Mouse (Mus musculus): ENCODE results near the gene Tenm2. TPM values are rescaled to one million over a fixed set of nuclear protein-coding genes. Genes with fewer than 3 reads are reported as not detected.
A peak's percentile ranks its signal among the peaks of the same experiment; 100 is the strongest.

The Tenm2 gene
- total and polyA plus RNA-seq, 3 experiments = 0.08 to 0.14 (median 0.12) TPM

DNA sequence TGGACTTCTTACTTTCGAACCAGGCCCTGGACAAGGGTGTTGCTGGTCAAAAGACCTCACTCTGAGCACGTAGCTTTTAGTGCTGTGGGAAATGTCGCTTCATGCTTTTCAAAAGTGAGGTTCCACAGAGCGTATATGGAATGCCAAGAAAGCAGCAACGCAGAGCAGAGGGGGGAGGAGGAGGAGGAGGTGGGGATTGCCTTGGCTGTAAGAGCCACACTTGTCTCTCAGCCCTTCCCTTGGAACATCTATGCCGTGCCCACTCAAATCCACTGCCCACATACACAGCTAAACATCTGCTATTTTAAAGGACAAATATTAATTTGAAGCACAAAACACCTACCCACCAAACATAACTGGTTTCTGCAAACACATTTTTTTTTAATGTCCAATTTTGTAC, 544.9 kb downstream of the Tenm2 start:
- intact Hi-C loops (cut with DNase I) = no loop called here
- Histone ChIP-seq H3K4me3 (no peak overlapping the region), H3K27me3 (ENCODE audit: control insufficient read depth, insufficient read depth, low read length) (no peaks in the 10 kb centered on the region), H3K36me3 (ENCODE audit: control insufficient read depth, insufficient read depth, low read length) (no peaks in the 10 kb centered on the region), H3K79me2 (replicated peaks; ENCODE audit: control insufficient read depth, insufficient read depth, low read length) (no peaks in the 10 kb centered on the region), H3K4me1 (ENCODE audit: control insufficient read depth, insufficient read depth, low read length) (no peaks in the 10 kb centered on the region), H3K27ac (no peak overlapping the region), H3K9ac (ENCODE audit: low read depth, low read length) (no peak overlapping the region)
- no peak for DNase-seq
- WGBS = 65% methylated on average over 6 of the region's 6 CpGs
- TF ChIP-seq CTCF (IDR thresholded peaks at IDR 0.05) (no peak), EP300 (IDR thresholded peaks at IDR 0.05; ENCODE audit: insufficient read depth, low read depth, low read length) (no peak), POLR2A (IDR thresholded peaks at IDR 0.05; ENCODE audit: insufficient read depth, low read depth, low read length) (no peak)

DNA sequence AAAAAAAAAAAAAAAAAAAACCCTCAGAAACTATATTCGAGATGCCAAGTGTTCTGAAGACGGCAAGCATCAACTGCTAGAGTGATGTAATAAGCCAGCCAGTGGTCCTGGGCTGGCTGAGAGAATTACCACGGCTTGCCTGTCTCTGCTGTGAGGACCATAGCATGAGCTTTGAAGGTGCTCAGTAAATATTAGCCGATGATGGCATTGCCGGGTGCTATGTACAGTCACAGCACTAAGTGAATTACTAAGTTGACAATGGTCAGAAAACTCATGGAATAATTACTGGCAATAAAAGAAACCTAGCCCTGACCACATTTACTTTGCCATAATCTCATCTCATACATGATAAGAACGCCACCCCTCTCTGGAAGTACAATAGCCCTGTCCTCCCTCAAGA, 549.5 kb downstream of the Tenm2 start:
- H3K27ac ChIP-seq = no peak overlapping the region
- H3K79me2 ChIP-seq (replicated peaks; ENCODE audit: control insufficient read depth, insufficient read depth, low read length) = no peaks in the 10 kb centered on the region
- H3K4me3 ChIP-seq = no peak overlapping the region
- H3K36me3 ChIP-seq (ENCODE audit: control insufficient read depth, insufficient read depth, low read length) = no peaks in the 10 kb centered on the region
- H3K4me1 ChIP-seq (ENCODE audit: control insufficient read depth, insufficient read depth, low read length) = no peaks in the 10 kb centered on the region
- H3K9ac ChIP-seq (ENCODE audit: low read depth, low read length) = no peak overlapping the region
- intact Hi-C loops (cut with DNase I) = no loop called here
- TF ChIP-seq POLR2A (IDR thresholded peaks at IDR 0.05; ENCODE audit: insufficient read depth, low read depth, low read length) (no peak), CTCF (IDR thresholded peaks at IDR 0.05) (no peak), EP300 (IDR thresholded peaks at IDR 0.05; ENCODE audit: insufficient read depth, low read depth, low read length) (no peak)
- DNase-seq = no peak
- WGBS = 61% methylated on average over 6 of the region's 6 CpGs
- H3K27me3 ChIP-seq (ENCODE audit: control insufficient read depth, insufficient read depth, low read length) = no peaks in the 10 kb centered on the region

DNA sequence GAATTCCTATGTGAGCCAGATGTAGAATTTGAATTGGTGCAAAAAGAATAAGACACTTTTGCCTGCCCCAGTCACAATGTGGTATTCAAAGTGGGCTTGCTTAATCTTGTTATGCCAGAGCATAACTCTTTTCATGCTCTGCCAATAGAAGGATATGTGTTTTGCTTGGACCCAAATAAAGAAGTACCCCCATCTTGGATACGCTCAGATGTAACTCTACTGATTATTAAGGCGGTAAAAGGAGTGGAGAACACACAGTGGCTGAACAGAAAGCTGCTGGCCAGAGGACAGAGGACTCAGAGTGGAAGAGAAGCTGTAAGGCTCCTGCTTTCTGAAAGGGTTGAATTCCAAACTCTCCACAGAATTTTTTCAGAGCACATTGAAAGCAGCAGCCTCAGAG, 556.4 kb downstream of the Tenm2 start:
- intact Hi-C loops (cut with DNase I) = no loop called here
- Histone ChIP-seq H3K4me1 (ENCODE audit: control insufficient read depth, insufficient read depth, low read length) (no peaks in the 10 kb centered on the region; the same call in 1 of the 2 replicates), H3K9ac (ENCODE audit: low read depth, low read length) (no peak overlapping the region), H3K4me3 (no peak overlapping the region), H3K27me3 (ENCODE audit: control insufficient read depth, insufficient read depth, low read length) (peaks cover 1% of the 10 kb centered on the region), H3K27ac (no peak overlapping the region), H3K79me2 (replicated peaks; ENCODE audit: control insufficient read depth, insufficient read depth, low read length) (no peaks in the 10 kb centered on the region), H3K36me3 (ENCODE audit: control insufficient read depth, insufficient read depth, low read length) (no peaks in the 10 kb centered on the region)
- no peak for TF ChIP-seq POLR2A (IDR thresholded peaks at IDR 0.05; ENCODE audit: insufficient read depth, low read depth, low read length)
- no peak for TF ChIP-seq EP300 (IDR thresholded peaks at IDR 0.05; ENCODE audit: insufficient read depth, low read depth, low read length)
- TF ChIP-seq CTCF (IDR thresholded peaks at IDR 0.05) = no peak
- no peak for DNase-seq
- 79% methylated on average over 2 of the region's 2 CpGs for WGBS

DNA sequence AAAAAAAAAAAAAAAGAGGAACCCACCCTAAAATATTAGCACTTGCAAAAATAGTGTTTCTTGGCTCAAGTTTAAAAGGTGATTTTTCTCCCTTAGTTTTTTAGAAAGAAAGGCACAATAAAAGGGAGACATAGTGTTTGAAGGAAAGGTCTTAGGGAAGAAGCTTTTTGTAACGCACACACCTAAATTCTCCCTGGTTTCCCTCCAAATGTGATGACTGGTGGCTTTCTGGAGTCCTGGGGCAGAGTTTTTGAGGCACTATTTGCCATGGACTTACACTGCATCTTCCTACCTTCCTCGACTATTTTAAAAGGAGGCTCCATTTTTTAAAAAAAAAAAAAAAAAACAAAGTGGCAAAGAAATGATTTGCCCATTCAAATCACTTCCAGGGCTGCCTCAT, 557.2 kb downstream of the Tenm2 start:
- TF ChIP-seq CTCF (IDR thresholded peaks at IDR 0.05) (no peak), POLR2A (IDR thresholded peaks at IDR 0.05; ENCODE audit: insufficient read depth, low read depth, low read length) (no peak), EP300 (IDR thresholded peaks at IDR 0.05; ENCODE audit: insufficient read depth, low read depth, low read length) (no peak)
- no peak overlapping the region for H3K9ac ChIP-seq (ENCODE audit: low read depth, low read length)

DNA sequence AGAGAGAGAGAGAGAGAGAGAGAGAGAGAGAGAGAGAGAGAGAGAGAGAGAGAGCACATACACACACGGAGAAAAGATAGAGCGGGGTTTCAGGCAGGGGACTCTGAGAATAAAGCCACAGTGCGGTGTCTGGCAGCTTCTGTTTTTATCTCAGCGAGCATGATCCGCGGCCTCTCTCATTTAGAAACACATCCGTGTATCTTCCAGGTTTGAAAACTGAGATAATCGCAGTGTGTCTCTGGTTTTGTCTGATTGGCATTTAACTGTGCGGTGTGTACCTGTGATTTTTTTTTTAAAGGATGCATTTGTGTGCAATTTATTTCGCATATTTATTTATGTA, 557.7 kb downstream of the Tenm2 start:
- Histone ChIP-seq H3K4me1 (ENCODE audit: control insufficient read depth, insufficient read depth, low read length) (no peaks in the 10 kb centered on the region; the same call in 1 of the 2 replicates), H3K79me2 (replicated peaks; ENCODE audit: control insufficient read depth, insufficient read depth, low read length) (no peaks in the 10 kb centered on the region), H3K36me3 (ENCODE audit: control insufficient read depth, insufficient read depth, low read length) (no peaks in the 10 kb centered on the region), H3K4me3 (no peak overlapping the region), H3K27me3 (ENCODE audit: control insufficient read depth, insufficient read depth, low read length) (peaks cover 1% of the 10 kb centered on the region), H3K9ac (ENCODE audit: low read depth, low read length) (no peak overlapping the region), H3K27ac (no peak overlapping the region)
- intact Hi-C loops (cut with DNase I) = no loop called here
- WGBS = 10% methylated on average over 10 of the region's 10 CpGs
- TF ChIP-seq EP300 (IDR thresholded peaks at IDR 0.05; ENCODE audit: insufficient read depth, low read depth, low read length) = no peak
- TF ChIP-seq POLR2A (IDR thresholded peaks at IDR 0.05; ENCODE audit: insufficient read depth, low read depth, low read length) = no peak
- TF ChIP-seq CTCF (IDR thresholded peaks at IDR 0.05) = no peak
- DNase-seq = no peak

More for the DNA sequence above, 557.2 kb downstream of the Tenm2 start:
- Histone ChIP-seq H3K4me3 (no peak overlapping the region), H3K27ac (no peak overlapping the region), H3K4me1 (ENCODE audit: control insufficient read depth, insufficient read depth, low read length) (no peaks in the 10 kb centered on the region; the same call in 1 of the 2 replicates), H3K79me2 (replicated peaks; ENCODE audit: control insufficient read depth, insufficient read depth, low read length) (no peaks in the 10 kb centered on the region), H3K36me3 (ENCODE audit: control insufficient read depth, insufficient read depth, low read length) (no peaks in the 10 kb centered on the region), H3K27me3 (ENCODE audit: control insufficient read depth, insufficient read depth, low read length) (peaks cover 1% of the 10 kb centered on the region)
- 61% methylated on average over 2 of the region's 2 CpGs for WGBS
- no peak for DNase-seq
- intact Hi-C loops (cut with DNase I) = no loop called here

DNA sequence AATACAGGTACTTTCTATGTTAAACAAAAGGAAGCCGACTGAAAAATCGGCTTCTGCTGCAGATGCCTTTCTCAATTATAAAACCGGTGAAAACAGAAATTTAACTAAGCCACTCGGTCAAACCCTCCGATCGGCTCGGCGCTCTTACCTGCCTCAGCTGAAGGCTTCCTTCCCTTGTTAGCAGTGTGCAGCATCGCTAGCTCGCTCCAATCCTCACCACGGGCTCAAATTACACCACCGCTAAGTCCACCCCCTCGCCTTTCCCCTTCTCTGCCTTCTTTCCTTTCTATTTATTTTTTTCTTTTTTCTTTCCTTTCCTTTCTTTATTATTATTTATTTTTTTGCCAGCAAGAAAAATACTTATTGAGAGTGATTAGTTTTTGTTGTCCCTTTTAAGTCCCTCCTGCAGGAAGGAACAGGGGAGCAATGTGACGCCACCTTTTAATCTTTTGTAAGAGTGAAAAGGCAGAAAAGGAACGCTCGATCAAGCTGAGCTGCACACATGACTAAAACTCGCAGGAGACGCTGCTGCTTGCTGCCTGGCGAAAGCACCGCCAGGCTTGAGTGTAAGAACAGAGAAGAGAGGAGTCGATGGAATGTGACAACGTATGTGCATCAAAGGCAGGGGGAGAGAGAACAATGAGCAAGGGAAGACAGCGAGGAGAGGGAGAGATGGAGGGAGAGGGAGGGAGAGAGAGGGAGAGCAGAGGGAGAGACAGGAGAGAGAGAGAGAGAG, 558.3 kb downstream of the Tenm2 start:
- WGBS = 2% methylated on average over 23 of the region's 23 CpGs
- H3K9ac ChIP-seq (ENCODE audit: low read depth, low read length) = no peak overlapping the region
- H3K27ac ChIP-seq = no peak overlapping the region
- intact Hi-C loops (cut with DNase I) = no loop called here
- no peaks in the 10 kb centered on the region; the same call in 1 of the 2 replicates for H3K4me1 ChIP-seq (ENCODE audit: control insufficient read depth, insufficient read depth, low read length)
- H3K4me3 ChIP-seq = peak overlapping the region; percentile 16; the same call in 1 of the 2 replicates
- H3K36me3 ChIP-seq (ENCODE audit: control insufficient read depth, insufficient read depth, low read length) = no peaks in the 10 kb centered on the region
- no peak for DNase-seq
- H3K79me2 ChIP-seq (replicated peaks; ENCODE audit: control insufficient read depth, insufficient read depth, low read length) = no peaks in the 10 kb centered on the region
- H3K27me3 ChIP-seq (ENCODE audit: control insufficient read depth, insufficient read depth, low read length) = peaks cover 1% of the 10 kb centered on the region
- TF ChIP-seq POLR2A (IDR thresholded peaks at IDR 0.05; ENCODE audit: insufficient read depth, low read depth, low read length) (no peak), CTCF (IDR thresholded peaks at IDR 0.05) (no peak), EP300 (IDR thresholded peaks at IDR 0.05; ENCODE audit: insufficient read depth, low read depth, low read length) (no peak)
